Mouse (Mus musculus): ENCODE data around the gene Scgb1c1.

Scgb1c1 gene

DNA sequence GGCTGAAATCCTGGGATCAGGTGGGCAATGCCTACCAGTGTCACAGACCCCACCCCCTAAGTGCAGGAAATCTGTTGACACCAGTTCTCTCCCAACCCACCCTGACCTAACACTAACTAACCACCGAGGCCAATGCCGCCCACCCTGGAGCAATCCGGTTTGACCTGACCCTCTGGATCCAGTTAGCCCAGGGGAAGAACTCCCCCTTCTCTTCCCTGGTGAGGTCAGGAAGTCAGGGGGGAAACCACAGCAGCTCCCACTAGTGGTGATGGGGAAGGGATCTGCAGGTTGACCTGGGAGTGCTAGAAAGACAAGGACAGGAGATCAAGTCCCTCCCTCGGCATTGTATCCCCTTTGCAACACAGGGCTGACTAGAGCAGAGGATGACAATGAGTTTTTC lies 336 bp downstream of the Scgb1c1 start:
- DNase-seq, result no peak

DNA sequence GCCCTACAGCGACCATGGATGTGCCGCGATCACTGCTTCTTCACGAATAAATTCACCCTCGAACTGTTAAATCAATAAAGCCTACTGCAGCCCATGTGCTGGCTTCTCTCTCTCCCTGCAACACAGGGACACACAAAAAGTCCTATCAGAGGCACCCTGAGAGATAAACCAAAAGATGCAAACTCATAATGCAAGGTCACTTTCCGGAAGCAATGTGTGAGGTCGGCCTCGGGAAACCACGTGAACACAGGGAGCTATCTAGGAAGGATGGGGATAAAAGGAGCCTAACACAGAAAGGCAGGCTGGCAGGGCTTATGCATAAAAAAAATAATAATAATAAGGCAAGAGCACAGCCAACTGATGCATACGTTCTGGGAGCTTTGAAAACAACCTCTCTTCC lies 1.3 kb downstream of the Scgb1c1 start:
- no peak for DNase-seq

DNA sequence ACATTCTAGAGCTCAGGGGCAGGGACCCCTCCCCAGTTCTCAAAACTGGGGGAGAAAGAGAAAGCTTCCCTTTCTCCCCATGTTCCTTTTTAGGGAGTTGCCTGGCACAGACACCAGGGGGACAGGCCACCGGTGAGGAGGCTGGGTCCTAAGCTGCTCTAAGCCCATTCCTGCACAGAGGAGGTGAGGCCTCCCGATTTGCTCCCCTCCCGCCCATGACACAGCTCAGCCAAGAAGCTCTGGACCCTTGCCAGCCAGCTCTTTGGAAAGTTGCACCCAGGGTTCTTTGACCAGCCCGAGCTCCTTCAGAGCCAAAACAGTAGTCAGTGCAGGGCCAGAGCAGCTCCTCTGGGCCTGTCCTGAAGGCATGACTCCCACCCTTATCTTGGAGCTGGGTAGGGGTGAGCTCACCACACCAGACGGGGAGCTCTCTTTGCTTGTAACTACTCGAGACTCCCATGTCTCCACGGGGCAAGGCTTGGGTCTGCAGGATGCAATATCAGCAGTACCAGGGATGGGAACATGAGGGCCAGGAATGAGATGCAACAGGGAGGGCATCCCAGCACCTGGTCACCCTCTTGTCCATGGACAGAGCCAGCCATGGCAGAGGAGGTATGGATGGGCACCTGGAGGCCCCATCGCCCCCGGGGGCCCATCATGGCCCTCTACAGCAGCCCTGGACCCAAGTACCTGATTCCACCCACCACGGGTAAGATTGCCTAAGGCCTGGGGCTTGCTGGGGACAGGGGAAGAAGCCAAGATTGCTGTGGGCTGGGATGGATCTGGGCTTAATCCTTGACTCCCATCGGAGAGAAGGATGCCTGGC lies 2.6 kb downstream of the Scgb1c1 start, which contains the start of gene Odf3:
Gene Odf3 (plus strand): TSS at position 51 of the 826 bp plus-strand sequence.
- DNase-seq, result no peak

DNA sequence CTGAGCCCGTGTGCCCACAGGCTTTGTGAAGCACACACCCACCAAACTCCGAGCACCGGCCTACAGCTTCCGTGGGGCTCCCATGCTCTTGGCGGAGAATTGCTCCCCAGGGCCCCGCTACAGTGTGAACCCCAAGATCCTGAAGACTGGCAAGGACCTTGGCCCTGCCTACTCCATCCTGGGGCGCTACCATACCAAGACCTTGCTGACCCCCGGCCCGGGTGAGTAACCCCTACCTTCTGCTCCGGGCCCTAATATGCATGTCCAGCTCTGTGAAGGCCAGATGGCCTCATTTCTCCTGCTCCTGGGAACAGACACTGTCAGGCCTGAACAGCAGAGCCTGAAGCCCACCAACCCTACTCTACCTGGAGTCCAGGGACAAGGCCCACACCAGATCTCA lies 3.2 kb downstream of the Scgb1c1 start:
- DNase-seq, result no peak

DNA sequence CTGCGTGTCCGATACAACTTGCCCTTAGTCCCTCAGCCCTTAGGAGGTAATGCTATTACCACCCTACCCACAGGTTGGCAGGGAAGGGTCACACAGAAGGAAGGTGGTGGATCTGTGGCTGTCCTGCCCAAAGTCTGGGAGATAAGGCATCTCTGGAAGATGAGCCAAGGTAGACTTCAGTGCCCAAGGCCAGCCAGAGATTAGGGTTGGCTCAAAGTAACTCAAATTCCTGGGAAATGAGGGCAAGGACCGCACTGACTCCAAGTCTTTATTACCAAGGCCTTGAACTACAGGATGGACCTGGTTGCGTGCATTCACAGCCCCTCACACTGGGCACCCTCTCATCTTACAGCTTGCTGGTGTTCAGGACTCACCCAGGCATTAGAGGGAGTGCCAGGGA lies 6.6 kb downstream of the Scgb1c1 start:
- no peak for DNase-seq

DNA sequence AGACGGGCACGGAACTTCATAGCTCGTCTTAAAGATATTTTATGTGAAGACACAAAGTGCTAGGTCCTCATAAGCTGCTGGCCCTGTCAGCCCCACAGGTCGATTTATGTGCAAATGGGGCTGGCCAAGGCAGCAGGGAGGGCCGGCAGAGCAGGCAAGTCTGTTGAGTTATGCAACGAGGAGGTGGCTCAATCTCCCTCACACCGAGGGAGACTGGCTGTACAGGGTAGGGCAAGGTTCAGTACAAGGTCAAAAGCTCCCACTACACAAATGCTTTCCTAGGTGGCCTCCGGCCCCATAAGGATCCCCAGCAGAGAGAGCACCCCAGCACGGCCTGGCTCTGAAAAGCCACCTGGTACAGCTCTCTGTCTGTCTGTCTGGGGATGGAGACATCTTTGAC lies 8.0 kb downstream of the Scgb1c1 start:
- no peak for DNase-seq

DNA sequence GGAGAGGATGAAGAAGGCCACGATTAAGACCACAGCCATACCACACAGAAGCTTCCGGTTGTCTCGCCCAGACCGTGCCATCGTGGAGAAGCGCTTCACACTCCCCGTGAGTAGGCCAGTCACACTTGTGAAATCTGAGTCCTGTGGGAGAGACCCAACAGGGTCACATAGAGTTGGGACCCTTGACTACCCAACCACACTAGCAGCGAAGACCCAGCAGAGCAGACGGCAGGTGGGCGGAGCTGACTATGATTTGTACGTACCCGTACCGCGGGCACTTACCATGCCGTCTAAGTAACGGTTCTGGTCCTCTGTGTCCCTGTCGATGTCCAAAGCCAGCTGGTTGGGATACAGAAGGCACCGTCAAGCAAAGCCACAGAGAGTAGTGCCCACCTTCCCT lies 9.1 kb downstream of the Scgb1c1 start:
- DNase-seq, result no peak

DNA sequence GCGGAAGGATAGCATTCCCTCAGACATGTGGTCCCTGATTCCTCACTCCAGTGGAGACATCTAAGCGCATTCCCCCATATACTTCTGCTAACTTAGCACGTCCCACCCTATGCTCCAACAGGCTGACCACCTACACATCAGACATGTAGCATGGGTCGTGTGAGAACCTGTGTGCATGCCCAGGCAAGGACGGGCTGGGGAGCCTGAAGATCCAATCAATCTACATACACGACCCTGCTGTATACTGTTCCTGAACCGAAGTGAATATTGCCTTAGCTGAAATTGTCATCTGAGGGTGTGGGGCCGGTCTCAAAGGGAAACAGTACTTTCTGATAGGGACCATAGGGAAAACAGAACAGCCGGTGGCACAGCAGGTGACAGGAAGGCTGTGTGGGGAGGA lies 9.8 kb downstream of the Scgb1c1 start:
- DNase-seq, result no peak

DNA sequence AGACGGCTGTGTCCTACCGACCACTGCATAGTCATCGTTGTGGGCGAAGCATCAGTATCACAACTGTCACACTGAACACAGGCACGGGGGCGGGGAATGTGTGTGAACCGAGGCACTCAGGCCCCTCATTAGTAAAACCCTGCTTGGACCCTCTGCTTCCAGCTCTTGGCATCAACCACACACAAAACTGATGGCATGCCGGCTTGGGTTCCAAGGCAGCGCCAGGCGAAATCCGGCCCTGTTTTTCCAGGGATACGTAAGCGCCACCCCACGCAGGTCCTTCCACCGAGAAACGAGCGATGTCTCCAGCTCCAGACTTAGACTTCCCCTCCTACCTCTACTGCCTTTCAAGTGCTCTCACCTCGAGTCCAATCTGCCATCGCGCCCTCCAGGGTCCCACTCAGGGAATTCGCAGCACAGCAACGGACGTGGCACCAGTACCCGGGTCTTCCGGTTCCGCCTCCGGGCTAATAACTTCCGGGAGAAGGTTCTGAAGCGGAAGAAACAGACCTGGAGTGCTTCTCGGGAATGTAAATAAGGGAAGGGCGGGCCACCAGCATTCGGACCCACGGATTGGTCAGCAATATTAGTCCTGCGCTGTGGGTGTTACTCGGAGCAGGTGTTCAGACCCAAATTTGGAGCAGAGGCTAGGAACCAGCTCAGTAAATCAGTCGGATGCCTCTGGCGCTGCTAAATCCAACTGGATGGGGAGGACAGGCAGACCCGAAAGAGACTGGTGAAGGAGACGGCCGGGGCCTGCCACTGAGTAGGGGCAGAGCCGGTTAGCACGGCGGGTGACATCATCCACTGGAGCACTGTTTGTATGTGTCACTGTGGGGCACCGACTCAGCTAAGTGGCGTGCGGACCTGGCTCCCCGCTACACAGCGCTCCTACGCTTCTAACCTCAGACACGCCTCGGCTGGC lies 10.8 kb downstream of the Scgb1c1 start, which contains the start of gene Gm45785:
Gene Gm45785 (minus strand): TSS at position 472 of the 925 bp plus-strand sequence.
- peak; percentile 94 for DNase-seq

DNA sequence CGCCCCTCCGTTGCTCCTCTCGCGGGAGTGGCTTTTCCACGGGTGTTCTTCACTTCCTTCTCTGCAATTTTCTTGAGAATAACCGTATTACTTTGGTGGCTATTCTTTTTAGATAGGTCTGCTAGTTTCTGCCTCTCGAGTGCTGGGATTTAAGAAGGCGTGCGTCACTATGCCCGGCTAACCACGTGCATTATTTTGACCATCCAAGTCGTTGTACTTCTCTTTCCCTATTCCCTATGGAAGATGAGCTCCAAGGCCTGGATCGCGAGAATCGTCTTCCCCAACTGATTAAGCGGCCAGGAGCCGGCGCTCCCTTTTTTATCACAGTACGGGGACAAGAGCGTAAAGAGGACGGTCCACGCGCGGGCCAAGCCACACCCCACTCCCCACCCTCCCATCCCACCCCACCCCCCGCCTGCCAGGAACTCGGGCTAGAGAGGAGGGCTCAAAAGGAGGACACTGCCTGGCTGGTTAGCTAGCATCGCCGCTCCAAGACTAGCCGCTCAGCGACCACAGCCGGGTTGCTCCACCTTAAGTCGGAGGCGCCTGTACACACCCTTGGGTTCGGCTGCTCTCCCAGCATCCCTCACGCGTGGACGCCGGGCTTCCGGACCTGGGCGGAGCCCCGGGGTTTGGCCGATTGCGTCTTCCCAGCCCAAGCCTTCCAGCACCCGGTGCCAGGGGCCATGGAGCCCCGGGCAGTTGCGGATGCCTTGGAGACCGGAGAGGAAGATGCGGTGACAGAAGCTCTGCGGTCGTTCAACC lies 11.6 kb downstream of the Scgb1c1 start, which contains the start of gene Ric8a:
Gene Ric8a (plus strand): TSS at position 173 of the 765 bp plus-strand sequence.
- peak; percentile 86 for DNase-seq

DNA sequence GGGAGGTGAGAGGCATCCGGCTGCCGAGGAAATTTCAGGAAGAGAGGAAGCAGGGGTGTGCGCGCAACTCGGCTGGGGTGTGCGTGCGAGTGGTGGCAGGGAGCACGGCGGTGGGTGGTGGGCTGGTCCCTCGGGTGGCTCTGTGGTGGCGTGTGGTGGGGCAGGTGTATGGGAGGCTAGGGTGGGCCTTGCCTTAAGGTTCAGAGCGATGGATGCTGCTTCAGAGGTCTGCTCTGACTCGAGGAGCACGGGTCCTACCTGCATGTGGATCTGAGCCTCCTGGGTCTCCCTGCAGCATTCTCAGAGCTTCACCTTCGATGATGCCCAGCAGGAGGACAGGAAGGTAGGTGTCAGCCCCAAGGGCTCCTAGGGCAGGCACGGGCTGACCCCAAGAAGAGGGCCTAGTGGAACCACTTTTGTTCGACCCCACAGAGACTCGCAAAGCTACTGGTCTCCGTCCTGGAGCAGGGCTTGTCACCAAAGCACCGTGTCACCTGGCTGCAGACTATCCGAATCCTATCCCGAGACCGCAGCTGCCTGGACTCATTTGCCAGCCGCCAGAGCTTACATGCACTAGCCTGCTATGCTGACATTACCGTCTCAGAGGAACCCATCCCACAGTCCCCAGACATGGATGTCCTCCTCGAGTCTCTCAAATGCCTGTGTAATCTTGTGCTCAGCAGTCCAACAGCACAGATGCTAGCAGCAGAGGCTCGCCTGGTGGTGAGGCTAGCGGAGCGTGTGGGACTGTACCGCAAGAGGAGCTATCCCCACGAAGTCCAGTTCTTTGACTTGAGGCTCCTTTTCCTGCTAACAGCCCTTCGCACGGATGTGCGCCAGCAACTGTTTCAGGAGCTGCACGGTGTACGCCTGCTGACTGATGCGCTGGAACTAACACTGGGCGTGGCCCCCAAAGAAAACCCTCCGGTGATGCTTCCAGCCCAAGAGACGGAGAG lies 12.5 kb downstream of the Scgb1c1 start, which contains the start of gene Bet1l:
Gene Bet1l (minus strand): TSS at position 28 of the 956 bp plus-strand sequence.
- peak; percentile 22 for DNase-seq

DNA sequence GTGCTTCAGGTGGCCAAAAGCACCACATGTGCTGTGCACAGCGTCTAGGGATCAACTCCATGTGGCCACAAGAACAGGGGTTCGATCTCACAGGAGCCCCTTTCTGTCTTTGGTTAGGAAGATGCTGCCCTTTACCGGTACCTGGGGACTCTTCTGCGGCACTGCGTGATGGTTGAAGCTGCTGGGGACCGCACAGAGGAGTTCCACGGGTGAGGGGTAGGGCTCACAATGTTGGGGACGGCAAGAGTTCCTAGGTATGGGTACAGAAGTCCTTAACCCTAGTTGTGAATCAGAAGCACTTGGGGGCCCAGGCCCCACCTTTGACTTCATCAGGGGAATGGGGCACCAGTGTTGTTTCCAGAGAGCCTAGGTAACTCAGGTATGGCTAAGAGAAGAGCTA lies 13.4 kb downstream of the Scgb1c1 start:
- no peak for DNase-seq

DNA sequence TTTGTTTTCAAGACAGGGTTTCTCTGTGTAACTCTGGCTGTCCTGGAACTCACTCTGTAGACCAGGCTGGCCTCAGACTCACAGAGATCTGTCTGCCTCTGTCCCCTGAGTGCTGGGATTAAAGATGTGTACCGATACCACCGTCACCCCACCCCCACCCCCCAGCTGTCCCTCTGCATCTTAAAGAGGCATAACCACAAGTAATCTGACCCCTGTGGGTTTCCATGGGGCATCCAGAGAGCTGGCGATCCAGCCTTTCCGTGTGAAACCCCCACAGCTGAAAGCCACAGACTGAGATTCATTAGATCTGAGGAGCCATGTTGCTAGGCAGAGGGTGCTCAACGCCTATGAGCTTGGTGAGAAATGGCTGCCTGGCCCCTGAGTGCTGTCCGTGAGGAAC lies 14.7 kb downstream of the Scgb1c1 start:
- DNase-seq, result no peak

DNA sequence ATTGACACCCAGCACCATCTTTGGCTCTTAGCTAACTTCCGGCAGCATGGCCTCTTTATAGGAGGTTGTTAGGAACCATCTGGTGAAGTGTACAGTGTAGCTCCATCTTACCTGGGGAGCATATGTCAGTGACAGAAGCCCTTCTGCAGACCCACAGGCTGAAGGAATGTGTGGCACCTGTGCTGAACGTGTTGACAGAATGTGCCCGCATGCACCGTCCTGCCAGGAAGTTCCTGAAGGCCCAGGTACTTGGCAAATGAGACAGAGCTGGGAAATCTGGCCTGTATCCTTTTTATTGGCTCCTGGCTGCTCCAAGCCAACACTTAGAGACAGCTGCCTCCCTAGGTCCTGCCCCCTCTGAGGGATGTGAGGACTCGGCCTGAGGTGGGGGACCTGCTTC lies 15.4 kb downstream of the Scgb1c1 start:
- no peak for DNase-seq

DNA sequence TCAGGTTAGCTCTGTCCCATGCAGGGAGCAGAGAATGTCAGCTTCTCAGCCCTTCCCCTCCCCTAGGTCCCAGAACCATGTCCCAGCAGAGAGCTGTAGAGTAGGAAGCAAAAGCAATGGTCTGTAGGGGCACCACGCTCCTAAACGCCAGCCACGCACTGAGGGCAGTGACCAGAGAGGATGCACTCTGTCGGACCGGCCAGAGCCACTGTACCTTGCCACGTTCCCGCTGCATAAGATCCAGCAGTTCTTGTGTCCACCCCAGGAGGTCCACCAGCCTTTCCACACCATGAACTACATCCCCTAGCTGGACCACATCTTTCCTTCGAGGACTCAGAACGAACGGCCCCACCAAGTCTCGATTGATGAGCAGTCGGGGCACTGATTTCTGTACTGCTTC lies 19.4 kb downstream of the Scgb1c1 start:
- no peak for DNase-seq

DNA sequence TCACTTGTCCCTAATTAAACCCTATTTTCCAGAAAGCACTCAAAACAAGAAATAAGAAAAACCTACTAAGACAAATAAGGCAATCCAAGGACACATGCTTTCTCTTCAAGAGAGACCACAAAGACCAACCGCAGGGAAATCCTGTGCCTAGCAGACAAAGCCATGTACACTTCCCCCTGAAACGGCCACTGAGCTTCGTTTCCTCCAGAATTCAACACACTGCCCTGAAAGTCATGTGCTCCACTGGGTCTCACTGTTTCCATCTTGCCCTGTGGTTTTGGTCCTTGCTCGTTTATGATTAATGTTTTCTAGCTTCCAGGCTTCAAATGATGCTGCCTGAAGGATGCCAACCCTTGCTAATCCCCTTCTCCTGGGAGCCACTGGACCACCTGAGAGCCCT lies 28.9 kb downstream of the Scgb1c1 start:
- DNase-seq, result no peak

DNA sequence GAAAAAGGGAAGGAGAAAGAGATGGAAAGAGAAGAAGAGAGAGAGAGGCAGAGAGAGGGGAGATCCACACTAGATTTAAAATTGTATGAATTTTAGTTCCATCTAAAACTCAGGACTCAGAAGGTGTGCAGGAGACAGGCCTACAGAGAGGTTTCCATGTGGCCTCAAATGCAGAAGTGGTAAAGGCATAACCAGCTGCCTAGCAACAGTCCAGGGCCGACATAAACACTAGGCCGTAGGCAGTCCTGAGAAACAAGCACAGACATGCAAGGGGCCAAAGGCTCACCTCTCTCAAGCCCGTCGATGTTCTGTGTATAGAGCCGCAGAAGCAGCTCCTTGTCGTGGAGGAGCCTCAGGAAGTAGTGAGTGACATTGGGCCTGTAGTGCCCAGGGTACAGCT lies 32.0 kb downstream of the Scgb1c1 start:
- no peak for DNase-seq

DNA sequence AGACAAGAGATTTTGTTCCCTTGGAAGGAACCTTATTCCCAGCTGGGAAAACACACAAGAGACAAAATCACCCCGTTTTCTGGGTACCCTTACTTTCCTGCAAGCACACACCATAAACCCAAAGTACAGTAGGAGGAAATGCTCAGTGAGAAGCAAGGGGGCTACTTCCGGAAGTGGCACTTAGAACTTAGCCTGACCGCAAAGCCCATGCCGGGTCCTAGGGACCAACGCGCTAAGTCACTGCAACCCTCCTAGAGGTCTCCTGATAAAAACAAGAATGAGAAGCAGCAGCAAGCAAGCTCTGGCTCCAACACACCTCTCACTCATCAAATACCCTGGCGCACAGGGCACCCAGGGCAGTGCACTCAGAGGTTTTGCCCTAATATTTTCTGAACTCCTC lies 34.0 kb downstream of the Scgb1c1 start:
- DNase-seq, result no peak

DNA sequence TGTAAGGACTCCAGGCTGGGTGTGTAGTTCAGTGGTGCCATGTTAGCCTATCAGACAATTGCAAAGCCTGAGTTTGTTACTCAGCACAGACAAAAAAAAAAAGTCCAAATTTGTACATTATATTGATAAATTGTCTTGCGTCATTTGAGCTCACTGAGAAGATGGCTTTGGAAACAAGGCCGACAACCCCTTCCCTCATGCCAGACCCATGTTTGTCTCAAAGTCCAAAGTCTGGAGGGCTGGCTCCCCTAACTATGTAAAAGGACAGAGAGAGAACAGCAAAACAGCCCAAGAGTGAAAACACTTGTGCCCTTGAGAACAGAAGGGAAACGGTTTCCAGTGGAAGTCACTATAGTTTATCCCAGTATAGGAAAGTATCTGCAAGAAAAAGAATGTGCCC lies 35.1 kb downstream of the Scgb1c1 start:
- no peak for DNase-seq

DNA sequence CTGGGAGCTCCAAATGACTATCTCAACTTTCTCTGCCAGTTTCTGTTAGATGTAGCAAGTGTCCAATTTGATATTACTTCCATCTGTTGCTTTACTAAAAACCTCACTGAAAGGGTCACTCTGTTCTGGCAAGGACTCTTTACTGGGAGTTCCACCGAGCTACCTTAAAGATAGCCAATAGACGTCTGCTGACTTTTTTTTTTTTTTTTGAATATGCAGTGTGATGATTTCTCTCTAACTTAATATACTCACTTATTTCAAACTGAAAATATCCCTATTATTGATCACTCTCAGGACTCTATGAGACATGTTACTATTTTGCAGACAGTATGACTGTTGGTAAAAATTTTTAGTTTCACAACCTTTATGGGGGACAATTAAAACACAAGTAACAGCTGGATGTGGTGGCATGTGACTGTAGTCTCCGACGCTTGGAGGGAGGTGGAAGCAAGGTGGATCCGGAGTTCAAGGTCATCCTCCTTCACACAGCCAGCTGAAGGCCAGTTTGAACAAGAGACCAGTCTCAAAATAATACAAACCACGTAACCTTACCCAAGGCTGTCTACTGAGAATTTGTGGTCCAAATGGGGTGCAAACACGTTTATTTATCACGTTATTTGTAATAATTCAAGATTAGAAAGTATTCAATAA lies 35.6 kb downstream of the Scgb1c1 start:
- no peak for DNase-seq

Measured in retina, postnatal 1 day (tissue).